Mouse (Mus musculus) hindlimb bud, embryonic 11.5 days (tissue): ENCODE data around the gene Spin1.

Experiments
- DNase-seq: peaks from one replicate; pipeline ENCODE4 v3.0.0-alpha.2; 2012; ENCODE audit warnings: low read depth, low spot score; ENCODE audit errors: extremely low spot score

Gene Spin1

GRCm38 (mm10) chr13:51131179-51131578 is 30.5 kb downstream of the Spin1 start:
- no peak for DNase-seq

GRCm38 (mm10) chr13:51136315-51136714 is 35.6 kb downstream of the Spin1 start:
- DNase-seq: no peak

GRCm38 (mm10) chr13:51136996-51137701 is 36.5 kb downstream of the Spin1 start:
- DNase-seq: no peak

- DNase-seq: no peak
These were observed 37.0 kb downstream of the Spin1 start for GRCm38 (mm10) chr13:51137702-51138031.

GRCm38 (mm10) chr13:51147106-51147505 is 46.4 kb downstream of the Spin1 start:
- no peak for DNase-seq

GRCm38 (mm10) chr13:51152966-51153669 is 52.4 kb downstream of the Spin1 start:
- no peak for DNase-seq

- DNase-seq: no peak
These were observed 53.0 kb downstream of the Spin1 start for GRCm38 (mm10) chr13:51153670-51154030.

- no peak for DNase-seq
These were observed 54.7 kb downstream of the Spin1 start for GRCm38 (mm10) chr13:51155178-51156013.

- no peak for DNase-seq
These were observed 55.3 kb downstream of the Spin1 start for GRCm38 (mm10) chr13:51156014-51156386.

GRCm38 (mm10) chr13:51157291-51157690 is 56.6 kb downstream of the Spin1 start:
- DNase-seq: no peak

GRCm38 (mm10) chr13:51161672-51162071 is 61.0 kb downstream of the Spin1 start:
- no peak for DNase-seq

- DNase-seq: no peak
These were observed 61.6 kb downstream of the Spin1 start for GRCm38 (mm10) chr13:51162246-51162645.

GRCm38 (mm10) chr13:51166711-51167110 is 66.0 kb downstream of the Spin1 start:
- no peak for DNase-seq

- no peak for DNase-seq
These were observed 69.5 kb downstream of the Spin1 start for GRCm38 (mm10) chr13:51170215-51170614.

GRCm38 (mm10) chr13:51170691-51171680 is 70.3 kb downstream of the Spin1 start, which contains the start of gene Nxnl2:
Gene Nxnl2, plus strand, starts transcription at chr13:51171022.
- DNase-seq: no peak

GRCm38 (mm10) chr13:51172601-51173000 is 71.9 kb downstream of the Spin1 start:
- DNase-seq: no peak

GRCm38 (mm10) chr13:51178932-51179331 is 78.3 kb downstream of the Spin1 start:
- no peak for DNase-seq

GRCm38 (mm10) chr13:51179362-51179761 is 78.7 kb downstream of the Spin1 start:
- DNase-seq: no peak

GRCm38 (mm10) chr13:51182236-51182635 is 81.6 kb downstream of the Spin1 start:
- DNase-seq: no peak

GRCm38 (mm10) chr13:51184896-51185295 is 84.2 kb downstream of the Spin1 start:
- no peak for DNase-seq

GRCm38 (mm10) chr13:51190336-51190735 is 89.7 kb downstream of the Spin1 start:
- DNase-seq: no peak
